Mouse (Mus musculus) lung, postnatal 4 days (tissue): ENCODE data around the gene Mlec.
"Not testable (repeated sequence)": the region's sequence is repeated elsewhere in the genome, so short reads cannot be mapped to it uniquely, and the experiment has no call there.

Experiments
- DNase-seq, 2 experiments: peaks; one replicate each; pipeline ENCODE4 v3.0.0; 2021

The Mlec gene

GRCm38 (mm10) chr5:115149675-115150459 lies 8.1 kb downstream of the Mlec start:
- no peak for DNase-seq

- DNase-seq = not testable (repeated sequence)
Observed at GRCm38 (mm10) chr5:115148872-115149271, 9.1 kb downstream of the Mlec start.

GRCm38 (mm10) chr5:115148378-115148777 lies 9.6 kb downstream of the Mlec start:
- DNase-seq = no peak

- DNase-seq = no peak
Observed at GRCm38 (mm10) chr5:115147388-115147787, 10.6 kb downstream of the Mlec start.

- no peak for DNase-seq
Observed at GRCm38 (mm10) chr5:115146747-115147130, 11.2 kb downstream of the Mlec start.

- DNase-seq = no peak
Observed at GRCm38 (mm10) chr5:115145976-115146746, 11.8 kb downstream of the Mlec start.

GRCm38 (mm10) chr5:115145253-115145968 lies 12.6 kb downstream of the Mlec start:
- no peak for DNase-seq

GRCm38 (mm10) chr5:115144471-115144870 lies 13.5 kb downstream of the Mlec start:
- no peak for DNase-seq

GRCm38 (mm10) chr5:115143552-115143951 lies 14.4 kb downstream of the Mlec start:
- no peak for DNase-seq

- no peak for DNase-seq
Observed at GRCm38 (mm10) chr5:115142166-115142697, 15.7 kb downstream of the Mlec start.

GRCm38 (mm10) chr5:115140726-115141125 lies 17.3 kb downstream of the Mlec start:
- DNase-seq = no peak

GRCm38 (mm10) chr5:115139124-115139523 lies 18.9 kb downstream of the Mlec start:
- DNase-seq = no peak

GRCm38 (mm10) chr5:115134234-115135165 lies 23.5 kb downstream of the Mlec start, which contains the start of gene Unc119b:
TSS of gene Unc119b (minus strand) at chr5:115134975.
- peak; percentile 92 for DNase-seq

GRCm38 (mm10) chr5:115133358-115134066 lies 24.5 kb downstream of the Mlec start:
- DNase-seq = no peak

GRCm38 (mm10) chr5:115132465-115132864 lies 25.5 kb downstream of the Mlec start:
- no peak for DNase-seq

- DNase-seq = no peak
Observed at GRCm38 (mm10) chr5:115129328-115129727, 28.7 kb downstream of the Mlec start.

GRCm38 (mm10) chr5:115127421-115128179 lies 30.4 kb downstream of the Mlec start:
- DNase-seq = no peak

GRCm38 (mm10) chr5:115126578-115127312 lies 31.2 kb downstream of the Mlec start:
- no peak for DNase-seq

- DNase-seq = peak; percentile 88 to 91
Observed at GRCm38 (mm10) chr5:115125211-115125871, 32.6 kb downstream of the Mlec start.
